Mouse (Mus musculus): ENCODE data around the gene Fkbp7.

DNA sequence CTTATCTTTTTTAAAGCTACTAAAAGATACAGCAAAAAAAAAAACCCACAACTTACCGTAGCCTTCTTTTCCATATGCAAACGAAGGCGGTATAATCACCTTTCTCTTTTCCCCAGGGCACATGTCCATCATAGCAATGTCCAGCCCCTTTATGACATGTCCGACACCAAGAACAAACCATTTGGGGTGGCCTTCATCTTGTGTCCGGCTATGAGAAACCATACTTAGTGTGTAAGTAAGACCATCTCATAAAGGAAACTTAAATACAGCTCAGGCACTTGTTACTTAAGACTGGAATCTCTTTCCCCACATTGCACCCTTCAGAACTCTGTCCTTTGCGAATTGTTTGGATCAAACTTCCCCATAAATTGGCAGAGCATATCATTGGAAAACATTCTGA is 1.3 kb downstream of the Fkbp7 start:
- no peak for TF ChIP-seq POLR2A (IDR thresholded peaks at IDR 0.05; ENCODE audit: borderline replicate concordance, low read depth, low read length)
- TF ChIP-seq CTCF (IDR thresholded peaks at IDR 0.05; ENCODE audit: low read depth, low read length) = no peak

Measured in bone marrow macrophage, adult 2 months (primary cell).